Mouse (Mus musculus) testis, postnatal 10 days (tissue): Measurements from ENCODE around the gene Pik3c2g.

Experiments used
- DNase-seq: peaks from one replicate; pipeline ENCODE4 v3.0.0; 2021; ENCODE audit warnings: low spot score

Pik3c2g gene

GRCm38 (mm10) chr6:139735708-139736626 lies 148.9 kb downstream of the Pik3c2g start:
- no peak for DNase-seq

GRCm38 (mm10) chr6:139738350-139738749 lies 151.3 kb downstream of the Pik3c2g start:
- no peak for DNase-seq

GRCm38 (mm10) chr6:139742693-139743432 lies 155.8 kb downstream of the Pik3c2g start:
- DNase-seq: no peak

- DNase-seq: no peak
Measured at GRCm38 (mm10) chr6:139746758-139747479, 159.9 kb downstream of the Pik3c2g start.

DNA sequence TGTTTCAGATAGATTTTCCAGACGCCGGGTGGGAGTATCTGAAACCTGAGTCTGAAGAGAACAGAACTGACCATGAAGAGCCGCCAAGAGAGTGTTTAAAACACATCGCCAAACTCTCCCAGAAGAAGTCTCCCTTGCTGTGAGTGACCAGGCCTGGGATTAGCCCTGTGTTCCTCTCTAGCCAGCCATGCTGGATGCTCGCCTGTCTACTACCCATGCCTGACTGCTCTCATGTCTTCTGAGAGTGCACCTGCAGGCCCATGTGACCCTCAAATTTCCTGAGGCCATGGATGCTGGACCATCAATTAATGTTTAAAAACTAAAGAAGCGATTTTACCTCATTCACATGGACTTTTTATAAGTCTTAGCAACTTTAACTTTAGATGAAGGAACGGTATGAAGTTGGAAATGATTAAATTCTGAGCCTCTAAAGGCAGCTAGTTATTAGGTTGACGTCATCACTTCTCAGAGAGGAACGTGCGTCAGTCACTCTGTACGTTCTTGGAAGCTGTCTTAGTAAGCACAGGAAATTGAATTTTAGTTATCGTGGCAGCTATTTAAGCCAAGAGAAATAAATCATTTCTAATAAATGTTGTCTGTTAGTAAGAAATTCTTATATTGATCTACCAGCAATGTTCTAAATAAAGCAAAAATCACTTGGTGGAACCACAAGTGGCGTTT lies 161.2 kb downstream of the Pik3c2g start:
- DNase-seq: no peak

- DNase-seq: no peak
Measured at GRCm38 (mm10) chr6:139750599-139750998, 163.6 kb downstream of the Pik3c2g start.

DNA sequence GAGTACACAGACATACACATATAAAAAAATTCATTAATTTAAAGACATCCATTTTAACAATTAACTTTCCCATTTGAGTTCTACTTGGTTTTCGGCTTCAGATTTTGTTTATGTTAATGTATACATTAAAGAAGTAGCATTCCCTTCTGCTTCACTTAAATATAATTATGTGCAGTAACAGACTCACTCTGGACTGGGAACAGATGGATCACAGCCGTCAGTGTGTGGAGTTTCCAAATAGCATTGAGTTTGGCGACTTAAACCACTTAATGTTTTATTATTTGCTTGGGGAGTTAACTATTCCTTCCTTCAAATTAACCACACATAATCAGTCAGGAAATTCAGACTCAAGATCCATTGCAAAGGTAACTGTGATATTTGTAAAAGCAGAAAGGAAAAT lies 164.0 kb downstream of the Pik3c2g start:
- no peak for DNase-seq

DNA sequence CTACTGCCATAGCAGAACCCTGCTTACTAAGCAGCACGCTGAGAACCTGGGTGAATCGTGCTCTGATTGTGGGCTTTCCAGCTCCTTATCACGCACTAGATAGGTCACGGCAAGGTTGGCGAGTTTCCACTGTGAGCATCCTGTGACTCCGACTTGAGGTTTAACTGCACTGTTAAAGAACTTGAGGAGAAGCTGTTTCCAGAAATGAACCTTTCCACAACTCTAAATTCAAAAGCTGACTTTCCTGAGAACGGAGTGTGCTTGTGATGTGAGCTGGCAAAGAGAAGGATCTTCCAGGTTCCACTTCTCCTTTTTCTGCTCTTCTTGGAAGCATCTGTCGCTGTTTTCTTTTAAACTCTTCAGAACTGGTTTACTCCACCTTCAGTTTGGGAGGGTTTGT lies 170.9 kb downstream of the Pik3c2g start:
- no peak for DNase-seq

DNA sequence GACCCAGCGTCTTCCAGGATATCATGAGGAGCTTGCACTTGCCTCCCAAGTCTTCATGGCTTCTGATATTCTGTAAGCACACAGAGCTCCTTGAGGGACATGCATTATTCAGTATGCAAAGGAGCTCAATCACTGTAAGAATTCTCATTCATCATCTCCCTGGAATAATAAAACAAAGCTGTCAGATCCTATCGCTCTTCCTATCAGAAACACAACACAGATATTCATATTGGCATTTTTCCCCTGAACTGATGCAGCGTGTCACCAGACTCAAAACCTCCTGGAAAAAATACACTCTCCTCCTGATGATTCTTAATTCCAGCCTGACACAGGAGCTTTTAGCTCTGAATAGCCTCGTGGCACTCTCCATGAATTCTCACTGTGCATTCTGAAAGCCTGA lies 174.0 kb downstream of the Pik3c2g start:
- DNase-seq: no peak

DNA sequence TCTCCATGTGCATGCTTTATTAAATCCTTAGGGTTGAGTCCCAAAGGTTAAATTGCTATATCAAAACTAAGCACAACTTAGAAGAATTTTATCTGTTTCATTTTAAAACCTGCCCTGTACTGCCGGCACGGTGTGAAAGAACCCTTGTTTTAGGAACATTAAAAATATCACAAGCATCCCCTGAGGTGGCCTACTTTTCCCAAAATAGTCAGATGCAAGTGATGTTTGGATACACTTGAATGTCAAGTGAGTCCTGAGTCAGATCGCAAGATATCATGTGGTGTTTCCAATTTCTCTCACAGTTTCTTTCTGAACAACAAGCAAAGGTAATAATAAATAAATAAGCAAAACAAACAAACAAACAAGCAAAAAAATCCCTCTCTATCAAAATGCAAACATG lies 177.4 kb downstream of the Pik3c2g start:
- no peak for DNase-seq

GRCm38 (mm10) chr6:139769744-139770473 lies 182.9 kb downstream of the Pik3c2g start:
- DNase-seq: no peak

- no peak for DNase-seq
Measured at GRCm38 (mm10) chr6:139770535-139770934, 183.5 kb downstream of the Pik3c2g start.

GRCm38 (mm10) chr6:139777576-139778282 lies 190.7 kb downstream of the Pik3c2g start:
- DNase-seq: no peak

GRCm38 (mm10) chr6:139780028-139780427 lies 193.0 kb downstream of the Pik3c2g start:
- no peak for DNase-seq

GRCm38 (mm10) chr6:139789479-139789878 lies 202.5 kb downstream of the Pik3c2g start:
- DNase-seq: no peak

DNA sequence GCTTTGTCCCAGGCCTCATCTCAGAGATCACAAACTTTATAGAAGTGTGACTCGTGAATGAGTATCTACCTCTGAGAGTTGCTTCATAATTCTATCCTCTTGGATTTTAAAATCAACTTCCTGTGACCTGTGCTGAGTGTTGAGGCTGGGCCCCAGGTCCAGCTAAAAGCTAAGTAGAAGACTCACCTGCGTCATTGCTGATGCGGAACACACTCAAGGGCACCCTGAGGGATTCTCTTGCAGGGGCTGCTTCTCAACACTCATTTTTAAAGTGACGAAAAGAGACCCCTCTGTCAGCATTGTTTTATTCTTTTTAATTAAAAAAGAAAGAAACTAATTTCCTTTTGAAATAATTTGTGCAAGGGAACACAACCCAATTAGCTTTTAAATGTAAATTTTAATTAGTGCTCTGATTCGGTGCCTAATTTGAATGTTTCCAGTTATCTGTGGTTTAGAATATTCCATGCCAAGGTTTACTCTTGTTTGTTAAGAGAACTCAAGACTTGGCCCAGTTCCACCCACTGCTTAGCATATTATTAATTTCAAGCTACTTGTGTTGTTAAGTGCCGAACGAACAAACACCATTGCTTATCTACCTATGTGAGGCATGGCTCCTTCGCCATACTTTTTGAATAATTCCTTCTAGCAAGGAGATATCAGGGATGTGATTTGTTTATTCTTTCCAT lies 212.7 kb downstream of the Pik3c2g start:
- DNase-seq: no peak

DNA sequence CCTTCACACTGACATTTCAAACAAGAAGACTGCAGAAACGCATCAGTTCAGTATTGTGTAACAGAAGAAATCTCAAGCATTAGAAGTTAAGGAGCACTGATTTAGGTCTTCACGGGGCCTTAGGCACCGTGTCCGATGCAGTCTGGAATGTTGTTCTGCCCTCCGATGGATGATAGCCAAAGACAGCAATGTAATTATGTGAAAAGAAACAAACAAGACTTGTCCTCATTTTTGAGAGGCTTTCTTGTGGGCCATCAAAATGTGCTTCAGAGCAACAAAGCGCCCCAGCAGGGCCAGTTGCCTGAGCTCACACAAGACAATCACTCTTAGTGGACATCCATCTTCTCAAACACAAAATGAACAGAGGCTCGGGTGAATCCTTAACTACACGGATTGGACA lies 234.9 kb downstream of the Pik3c2g start:
- DNase-seq: no peak

- no peak for DNase-seq
Measured at GRCm38 (mm10) chr6:139838239-139838638, 251.2 kb downstream of the Pik3c2g start.

GRCm38 (mm10) chr6:139838713-139839112 lies 251.7 kb downstream of the Pik3c2g start:
- no peak for DNase-seq

GRCm38 (mm10) chr6:139839907-139840306 lies 252.9 kb downstream of the Pik3c2g start:
- DNase-seq: no peak
